Mouse (Mus musculus): ENCODE data around the gene Pan2. TPM values are rescaled to one million over a fixed set of nuclear protein-coding genes. Genes with fewer than 3 reads are reported as not detected.
"Not testable (repeated sequence)": the region's sequence is repeated elsewhere in the genome, so short reads cannot be mapped to it uniquely, and the experiment has no call there.

The Pan2 gene
- polyA plus RNA-seq, 1 experiment: 5.0 TPM

- H3K79me2 ChIP-seq (ENCODE audit: control insufficient read depth, insufficient read depth): peaks cover 25% of the 10 kb centered on the region
- H3K79me3 ChIP-seq (ENCODE audit: low read depth): peaks cover 5% of the 10 kb centered on the region
- no peaks in the 10 kb centered on the region for H3K27me3 ChIP-seq (ENCODE audit: control insufficient read depth, insufficient read depth, insufficient read length)
- TF ChIP-seq USF1 (IDR thresholded peaks at IDR 0.05; ENCODE audit: low read depth) (peak; percentile 98), MAX (IDR thresholded peaks at IDR 0.05) (peak; percentile 86), CEBPB (IDR thresholded peaks at IDR 0.05; ENCODE audit: low read depth) (no peak)
- H3ac ChIP-seq (ENCODE audit: control insufficient read depth, insufficient read length, low read depth): peak within 1 kb of the TSS; percentile 98
- H3K36me3 ChIP-seq (ENCODE audit: control insufficient read depth, insufficient read depth): peaks cover 48% of the 10 kb centered on the region
- H3K4me3 ChIP-seq (ENCODE audit: insufficient read depth, poor library complexity, severe bottlenecking): peak within 1 kb of the TSS; percentile 92
Measured at GRCm38 (mm10) chr10:128322141-128323108, 19.3 kb downstream of the Pan2 start, which contains the start of gene Cnpy2. Gene Cnpy2, plus strand, starts transcription at chr10:128322459.

GRCm38 (mm10) chr10:128323516-128323915 lies 20.4 kb downstream of the Pan2 start:
- Histone ChIP-seq H3ac (ENCODE audit: control insufficient read depth, insufficient read length, low read depth) (peak overlapping the region; percentile 98), H3K27me3 (ENCODE audit: control insufficient read depth, insufficient read depth, insufficient read length) (no peaks in the 10 kb centered on the region), H3K79me2 (ENCODE audit: control insufficient read depth, insufficient read depth) (peaks cover 25% of the 10 kb centered on the region), H3K4me3 (ENCODE audit: insufficient read depth, poor library complexity, severe bottlenecking) (peak overlapping the region; percentile 92), H3K79me3 (ENCODE audit: low read depth) (peaks cover 5% of the 10 kb centered on the region), H3K36me3 (ENCODE audit: control insufficient read depth, insufficient read depth) (peaks cover 40% of the 10 kb centered on the region)
- TF ChIP-seq CTCF (IDR thresholded peaks at IDR 0.05; ENCODE audit: control insufficient read depth, insufficient read depth, insufficient read length) (no peak), USF1 (IDR thresholded peaks at IDR 0.05; ENCODE audit: low read depth) (no peak), MYOG (IDR thresholded peaks at IDR 0.05; ENCODE audit: control insufficient read depth, extremely low read depth, insufficient read length) (no peak), MYOD1 (IDR thresholded peaks at IDR 0.05; ENCODE audit: control insufficient read depth, insufficient read length, low read depth) (no peak), FOSL1 (IDR thresholded peaks at IDR 0.05; ENCODE audit: insufficient read depth, low read length, poor library complexity, severe bottlenecking) (no peak), CEBPB (IDR thresholded peaks at IDR 0.05; ENCODE audit: low read depth) (no peak), MAX (IDR thresholded peaks at IDR 0.05) (no peak)

- TF ChIP-seq CEBPB (IDR thresholded peaks at IDR 0.05; ENCODE audit: low read depth) (no peak), MYOG (IDR thresholded peaks at IDR 0.05; ENCODE audit: control insufficient read depth, extremely low read depth, insufficient read length) (no peak), MAX (IDR thresholded peaks at IDR 0.05) (no peak)
- H3K27me3 ChIP-seq (ENCODE audit: control insufficient read depth, insufficient read depth, insufficient read length): no peaks in the 10 kb centered on the region
- peaks cover 28% of the 10 kb centered on the region for H3K36me3 ChIP-seq (ENCODE audit: control insufficient read depth, insufficient read depth)
Measured at GRCm38 (mm10) chr10:128326825-128327224, 23.7 kb downstream of the Pan2 start.

GRCm38 (mm10) chr10:128327610-128328009 lies 24.5 kb downstream of the Pan2 start:
- Histone ChIP-seq H3K79me3 (ENCODE audit: low read depth) (peaks cover 5% of the 10 kb centered on the region), H3K36me3 (ENCODE audit: control insufficient read depth, insufficient read depth) (peaks cover 28% of the 10 kb centered on the region), H3K27me3 (ENCODE audit: control insufficient read depth, insufficient read depth, insufficient read length) (no peaks in the 10 kb centered on the region), H3K79me2 (ENCODE audit: control insufficient read depth, insufficient read depth) (peaks cover 18% of the 10 kb centered on the region), H3K4me3 (ENCODE audit: insufficient read depth, poor library complexity, severe bottlenecking) (no peak overlapping the region), H3ac (ENCODE audit: control insufficient read depth, insufficient read length, low read depth) (no peak overlapping the region)
- TF ChIP-seq MYOG (IDR thresholded peaks at IDR 0.05; ENCODE audit: control insufficient read depth, extremely low read depth, insufficient read length) (no peak), USF1 (IDR thresholded peaks at IDR 0.05; ENCODE audit: low read depth) (no peak), CTCF (IDR thresholded peaks at IDR 0.05; ENCODE audit: control insufficient read depth, insufficient read depth, insufficient read length) (no peak)

More at GRCm38 (mm10) chr10:128326825-128327224, 23.7 kb downstream of the Pan2 start:
- Histone ChIP-seq H3K4me3 (ENCODE audit: insufficient read depth, poor library complexity, severe bottlenecking) (no peak overlapping the region), H3K79me2 (ENCODE audit: control insufficient read depth, insufficient read depth) (peaks cover 23% of the 10 kb centered on the region), H3ac (ENCODE audit: control insufficient read depth, insufficient read length, low read depth) (no peak overlapping the region), H3K79me3 (ENCODE audit: low read depth) (peaks cover 5% of the 10 kb centered on the region)

GRCm38 (mm10) chr10:128332358-128333249 lies 29.5 kb downstream of the Pan2 start:
- not testable (repeated sequence) for H3K79me2 ChIP-seq (ENCODE audit: control insufficient read depth, insufficient read depth); H3K4me3 ChIP-seq (ENCODE audit: insufficient read depth, poor library complexity, severe bottlenecking); H3K79me3 ChIP-seq (ENCODE audit: low read depth); H3ac ChIP-seq (ENCODE audit: control insufficient read depth, insufficient read length, low read depth); H3K36me3 ChIP-seq (ENCODE audit: control insufficient read depth, insufficient read depth); H3K27me3 ChIP-seq (ENCODE audit: control insufficient read depth, insufficient read depth, insufficient read length)

- no peak overlapping the region for H3ac ChIP-seq (ENCODE audit: control insufficient read depth, insufficient read length, low read depth)
- no peak for TF ChIP-seq CEBPB (IDR thresholded peaks at IDR 0.05; ENCODE audit: low read depth)
- no peak for TF ChIP-seq MAX (IDR thresholded peaks at IDR 0.05)
- no peak for TF ChIP-seq MYOG (IDR thresholded peaks at IDR 0.05; ENCODE audit: control insufficient read depth, extremely low read depth, insufficient read length)
- TF ChIP-seq MYOD1 (IDR thresholded peaks at IDR 0.05; ENCODE audit: control insufficient read depth, insufficient read length, low read depth): no peak
- no peak for TF ChIP-seq CTCF (IDR thresholded peaks at IDR 0.05; ENCODE audit: control insufficient read depth, insufficient read depth, insufficient read length)
- TF ChIP-seq FOSL1 (IDR thresholded peaks at IDR 0.05; ENCODE audit: insufficient read depth, low read length, poor library complexity, severe bottlenecking): no peak
- TF ChIP-seq USF1 (IDR thresholded peaks at IDR 0.05; ENCODE audit: low read depth): no peak
- no peaks in the 10 kb centered on the region for H3K27me3 ChIP-seq (ENCODE audit: control insufficient read depth, insufficient read depth, insufficient read length)
- H3K4me3 ChIP-seq (ENCODE audit: insufficient read depth, poor library complexity, severe bottlenecking): no peak overlapping the region
- peaks cover 34% of the 10 kb centered on the region for H3K79me2 ChIP-seq (ENCODE audit: control insufficient read depth, insufficient read depth)
- H3K79me3 ChIP-seq (ENCODE audit: low read depth): peaks cover 30% of the 10 kb centered on the region
- H3K36me3 ChIP-seq (ENCODE audit: control insufficient read depth, insufficient read depth): peaks cover 19% of the 10 kb centered on the region
Measured at GRCm38 (mm10) chr10:128335582-128335981, 32.4 kb downstream of the Pan2 start.

Data from C2C12 (cell line).